Mouse (Mus musculus) NIH3T3 (cell line): ENCODE measurements around the gene Krtap6-5.
"Not testable (repeated sequence)": the region's sequence is repeated elsewhere in the genome, so short reads cannot be mapped to it uniquely, and the experiment has no call there.

Experiments
- DNase-seq: peaks from one replicate; pipeline ENCODE4 v3.0.0-alpha.2; 2012; ENCODE audit warnings: low read depth

The Krtap6-5 gene

DNA sequence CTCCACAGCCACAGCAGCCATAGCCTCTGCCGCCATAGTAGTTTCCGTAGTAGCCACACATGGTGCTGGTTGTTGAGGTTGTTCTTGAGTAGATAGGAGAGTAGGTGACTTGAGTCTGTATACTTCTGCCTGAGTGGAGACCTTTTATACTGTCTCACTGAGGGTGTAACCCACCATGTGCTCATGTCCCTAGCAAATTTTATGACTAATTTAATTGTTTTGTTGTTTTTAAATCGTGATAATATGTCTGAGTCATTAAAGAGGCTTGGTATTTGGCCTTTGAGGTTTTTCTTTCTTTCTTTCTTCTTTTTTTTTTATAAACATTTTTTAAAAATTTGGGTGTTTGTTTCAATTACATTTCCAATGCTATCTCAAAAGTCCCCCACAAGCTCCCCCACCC, at the start of gene Krtap6-5:
Gene Krtap6-5 (minus strand): TSS at position 101 of the 400 bp plus-strand sequence.
- no peak for DNase-seq

DNA sequence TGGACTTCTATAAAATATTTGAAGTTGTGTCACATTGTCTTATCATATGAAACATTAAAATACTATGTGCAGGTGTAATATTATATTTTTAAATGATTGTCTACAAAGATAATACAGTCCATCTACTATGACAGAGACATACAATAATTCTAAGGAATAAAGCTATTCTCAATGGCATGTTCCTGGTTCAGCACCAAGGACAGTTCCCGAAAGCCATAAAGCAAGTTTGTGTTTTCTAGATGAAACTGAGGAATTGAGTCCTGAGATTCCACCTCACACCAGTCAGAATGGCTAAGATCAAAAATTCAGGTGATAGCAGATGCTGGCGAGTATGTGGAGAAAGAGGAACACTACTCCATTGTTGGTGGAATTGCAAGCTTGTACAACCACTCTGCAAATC, 23.4 kb upstream of the Krtap6-5 start:
- DNase-seq = peak; percentile 55

DNA sequence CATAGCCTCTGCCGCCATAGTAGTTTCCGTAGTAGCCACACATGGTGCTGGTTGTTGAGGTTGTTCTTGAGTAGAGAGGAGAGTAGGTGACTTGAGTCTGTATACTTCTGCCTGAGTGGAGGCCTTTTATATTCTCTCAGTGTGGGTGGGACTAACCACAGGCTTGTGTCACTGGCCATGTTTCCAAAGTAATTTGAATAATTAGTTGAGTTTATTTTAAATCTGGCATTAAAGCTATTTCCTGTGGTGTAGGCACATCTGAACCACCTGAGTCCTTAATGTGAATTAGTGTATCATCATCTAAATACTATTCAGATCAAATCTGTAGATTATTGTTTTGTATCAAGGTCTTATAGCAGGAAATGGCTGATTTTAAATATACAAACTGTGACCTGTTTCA, 16.2 kb upstream of the Krtap6-5 start, which contains the start of gene 1110025L11Rik:
Gene 1110025L11Rik (minus strand): TSS at position 101 of the 400 bp plus-strand sequence.
- DNase-seq = not testable (repeated sequence)

DNA sequence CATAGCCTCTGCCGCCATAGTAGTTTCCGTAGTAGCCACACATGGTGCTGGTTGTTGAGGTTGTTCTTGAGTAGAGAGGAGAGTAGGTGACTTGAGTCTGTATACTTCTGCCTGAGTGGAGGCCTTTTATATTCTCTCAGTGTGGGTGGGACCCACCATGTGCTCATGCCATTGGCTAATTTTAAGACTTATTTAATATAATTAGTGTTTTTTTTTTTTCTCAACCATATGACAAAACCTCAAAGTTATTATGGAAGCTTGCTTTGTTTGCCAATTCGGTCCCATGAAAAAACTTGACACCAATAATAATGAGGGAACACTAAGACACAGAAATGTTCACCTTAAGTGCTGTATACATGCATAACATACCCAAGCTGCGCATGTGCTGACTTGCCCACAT, 6.3 kb downstream of the Krtap6-5 start, which contains the start of gene Gm10228:
Gene Gm10228 (minus strand): TSS at position 101 of the 400 bp plus-strand sequence.
- not testable (repeated sequence) for DNase-seq

DNA sequence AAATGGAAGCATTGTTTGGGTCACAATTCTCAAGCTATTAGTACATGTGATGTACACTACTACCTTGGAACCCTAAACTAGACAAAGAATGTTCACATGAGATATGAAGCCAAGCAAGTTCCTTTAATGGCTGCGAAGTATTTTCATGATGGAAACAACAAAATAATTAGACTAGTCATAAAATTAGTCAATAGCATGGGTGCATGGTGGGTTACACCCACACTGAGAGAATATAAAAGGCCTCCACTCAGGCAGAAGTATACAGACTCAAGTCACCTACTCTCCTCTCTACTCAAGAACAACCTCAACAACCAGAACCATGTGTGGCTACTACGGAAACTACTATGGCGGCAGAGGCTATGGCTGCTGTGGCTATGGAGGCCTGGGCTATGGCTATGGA, 16.3 kb downstream of the Krtap6-5 start, which contains the start of gene Krtap6-1:
Gene Krtap6-1 (plus strand): TSS at position 301 of the 400 bp plus-strand sequence.
- not testable (repeated sequence) for DNase-seq

DNA sequence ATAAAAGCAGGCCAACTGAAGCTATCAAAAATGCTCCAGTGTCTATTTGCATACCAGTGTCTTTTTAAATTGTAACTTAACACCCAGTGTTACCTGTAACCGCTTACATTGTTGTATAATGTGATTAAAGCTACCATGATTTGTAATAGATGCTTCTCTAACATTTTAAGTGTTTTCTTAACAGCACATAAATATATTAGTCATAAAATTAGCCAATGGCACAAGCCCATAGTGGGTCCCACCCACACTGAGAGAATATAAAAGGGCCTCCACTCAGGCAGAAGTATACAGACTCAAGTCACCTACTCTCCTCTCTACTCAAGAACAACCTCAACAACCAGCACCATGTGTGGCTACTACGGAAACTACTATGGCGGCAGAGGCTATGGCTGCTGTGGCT, 32.7 kb downstream of the Krtap6-5 start, which contains the start of gene Gm10229:
Gene Gm10229 (plus strand): TSS at position 301 of the 400 bp plus-strand sequence.
- not testable (repeated sequence) for DNase-seq

DNA sequence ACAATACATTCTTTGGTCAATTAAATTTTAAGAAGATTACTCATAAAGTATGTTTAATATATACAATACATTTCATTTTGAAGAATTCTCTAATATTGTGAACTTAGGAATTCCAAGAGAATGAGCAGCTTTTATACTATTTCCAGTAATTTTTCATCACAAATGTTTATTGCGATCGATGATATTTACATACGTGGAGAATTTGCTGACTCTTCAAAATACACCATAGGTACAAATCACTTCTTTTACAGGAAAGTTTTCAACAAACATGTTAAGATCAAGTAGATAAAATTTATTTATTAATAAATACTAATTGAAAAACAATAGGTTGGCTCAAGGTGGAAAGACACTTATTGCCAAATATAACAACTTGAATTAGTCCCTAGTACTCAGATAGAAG, 33.7 kb downstream of the Krtap6-5 start:
- no peak for DNase-seq

DNA sequence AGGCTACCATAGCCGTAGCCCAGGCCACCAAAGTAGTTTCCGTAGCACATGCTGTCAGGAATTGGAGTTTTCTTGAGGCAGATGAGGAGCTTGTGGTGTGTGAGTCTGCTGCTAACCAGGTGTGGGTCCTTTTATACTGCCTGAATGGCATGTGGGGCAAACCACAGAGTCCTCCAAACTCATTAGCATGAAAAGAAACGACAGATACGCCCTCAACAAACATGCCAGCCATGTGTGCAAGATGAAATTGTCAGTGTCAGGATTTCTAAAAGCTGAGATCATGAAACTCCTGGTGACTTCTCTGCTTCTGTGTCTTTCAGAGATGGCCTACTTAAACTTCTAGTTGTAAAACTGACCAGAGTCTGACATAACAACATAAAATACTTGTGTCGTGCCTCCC, 37.0 kb downstream of the Krtap6-5 start, which contains the start of gene Krtap22-2:
Gene Krtap22-2 (minus strand): TSS at position 101 of the 400 bp plus-strand sequence.
- DNase-seq = no peak
